15 mouse cellular contexts compared by ENCODE assay signal in the genomic region with DNA sequence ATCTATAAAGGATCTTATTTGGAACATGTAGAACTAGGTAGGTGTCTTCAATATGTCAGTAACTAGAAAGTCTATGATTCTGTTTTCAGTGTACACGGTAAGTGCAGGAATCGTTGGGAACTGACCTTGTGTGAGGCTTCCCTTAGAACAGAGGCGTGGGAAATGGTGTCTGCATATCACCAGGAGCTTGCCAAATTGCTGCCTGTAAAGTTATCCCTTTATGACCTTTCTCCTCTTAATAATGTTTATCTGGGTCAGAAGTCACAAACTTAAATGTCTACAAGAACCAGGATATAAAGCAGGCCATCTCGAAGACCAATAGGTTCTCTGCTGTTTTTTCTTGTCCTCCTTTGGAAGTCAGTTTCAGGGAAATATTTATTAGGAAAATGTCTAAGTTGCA.
"Had no signal": no experiment of that assay in that cellular context is flagged by ENCODE, and none has a peak within 500 bp of the region (broad histone marks: within the 10 kb centered on the region; RNA-seq: fewer than 3 reads in every experiment).

No protein-coding gene starts in this region.

- H3K4me2 ChIP-seq: midbrain, embryonic 11.5 days; midbrain, embryonic 15.5 days; neural tube, embryonic 13.5 days had no signal

- H3K9me3 ChIP-seq: limb, embryonic 10.5 days; midbrain, embryonic 15.5 days had no signal

- H3K9ac ChIP-seq: liver, embryonic 14.5 days; midbrain, embryonic 15.5 days; neural tube, embryonic 13.5 days had no signal

- H3K4me3 ChIP-seq: left cerebral cortex, adult 2 months; limb, embryonic 10.5 days; megakaryocyte, embryonic 14.5 days; midbrain, embryonic 15.5 days; neural tube, embryonic 13.5 days had no signal

- H3K36me3 ChIP-seq: midbrain, embryonic 15.5 days had no signal

- ATAC-seq: midbrain, embryonic 15.5 days had no signal

- H3K27ac ChIP-seq: left cerebral cortex, adult 2 months; limb, embryonic 10.5 days; liver, embryonic 14.5 days; macrophage; midbrain, embryonic 15.5 days; neural tube, embryonic 13.5 days; stomach, postnatal 0 days had no signal

- H3K27me3 ChIP-seq: megakaryocyte, embryonic 14.5 days; midbrain, embryonic 15.5 days; neural tube, embryonic 13.5 days had no signal

- DNase-seq: kidney, adult 8-10 months; kidney, postnatal 4 days; lung, adult 2 months; lung, postnatal 10 days; right cerebral cortex, postnatal 14 days; thymus, postnatal 14 days had no signal
